8 mouse cellular contexts compared by ENCODE assay signal in genomic region chr11:98075195-98075808, GRCm38 (mm10). TPM values are rescaled to one million over a fixed set of nuclear protein-coding genes. Genes with fewer than 3 reads are reported as not detected.
DNase-seq lines count a peak whose midpoint lies in the region; ATAC-seq lines count a peak whose summit lies in the region.

No protein-coding gene starts in this region.

- H3K4me1 ChIP-seq in hindbrain, embryonic 13.5 days (replicated peaks): peaks cover 8% of the 10 kb centered on the region

- H3K36me3 ChIP-seq in hindbrain, embryonic 13.5 days: no peaks in the 10 kb centered on the region

- ATAC-seq in hindbrain, embryonic 13.5 days (ENCODE audit: low FRiP score): peak; percentile 59; the same call in 1 of the 2 replicates

- no peak overlapping the region for H3K4me3 ChIP-seq in hindbrain, embryonic 13.5 days

- no peak overlapping the region for H3K27ac ChIP-seq in hindbrain, embryonic 13.5 days

- peaks cover 7% of the 10 kb centered on the region; the same call in 1 of the 2 replicates for H3K27me3 ChIP-seq in hindbrain, embryonic 13.5 days

- no peak overlapping the region for H3K4me2 ChIP-seq in hindbrain, embryonic 13.5 days

- no peaks in the 10 kb centered on the region for H3K9me3 ChIP-seq in hindbrain, embryonic 13.5 days

- 17% methylated on average over 13 of the region's 13 CpGs for WGBS in hindbrain, embryonic 13.5 days

- DNase-seq in Muller cell, postnatal 12 days (ENCODE audit: inconsistent ontology term): peak; percentile 68
- peak; percentile 88 for DNase-seq in cerebellum, adult 9-11 months
- peak; percentile 80 to 94 for DNase-seq in frontal cortex, postnatal 14 days (ENCODE audit: low spot score in 2 of 2)
- peak; percentile 94 to 95 for DNase-seq in layer of hippocampus, postnatal 10 days (ENCODE audit: low spot score in 2 of 2)
- DNase-seq in lung, postnatal 25 days (ENCODE audit: low spot score): peak; percentile 83
- peak; percentile 94 for DNase-seq in retina, embryonic 14.5 days (ENCODE audit: low spot score)
- peak; percentile 81 to 87 for DNase-seq in thymus, postnatal 36 days

- no peak overlapping the region for H3K9ac ChIP-seq in hindbrain, embryonic 13.5 days

RNA-seq across cellular contexts. Expression of gene Stac2, which starts 22.0 kb away (rescaled TPM):
- polyA plus RNA-seq in hindbrain, embryonic 13.5 days (2015; fragmentation: Nextera tagmentation; extraction: Ambion mirVana): 4.2 and 5.2 TPM in 2 replicates
- total RNA-seq in layer of hippocampus, postnatal 10 days (2021): 10 to 100 TPM; 13.0 to 14.9 TPM

RNA-seq across cellular contexts. Expression of gene Rpl19, which starts 48.8 kb away (rescaled TPM):
- polyA plus RNA-seq in hindbrain, embryonic 13.5 days (2015; fragmentation: Nextera tagmentation; extraction: Ambion mirVana): 689 and 706 TPM in 2 replicates
- 100 to 1,000 TPM; 648 to 672 TPM for total RNA-seq in layer of hippocampus, postnatal 10 days (2021)

RNA-seq across cellular contexts. Expression of gene Cacnb1, which starts 52.5 kb away (rescaled TPM):
- polyA plus RNA-seq in hindbrain, embryonic 13.5 days (2015; fragmentation: Nextera tagmentation; extraction: Ambion mirVana): 51.6 and 57.4 TPM in 2 replicates
- 100 to 1,000 TPM; 118 TPM for total RNA-seq in layer of hippocampus, postnatal 10 days (2021)
